Mouse (Mus musculus): ENCODE measurements around the gene Csf1. TPM values are rescaled to one million over a fixed set of nuclear protein-coding genes. Genes with fewer than 3 reads are reported as not detected.
A peak's percentile ranks its signal among the peaks of the same experiment; 100 is the strongest.

The Csf1 gene
- polyA plus RNA-seq, 1 experiment from 2014 or later, result 14.7 TPM

GRCm38 (mm10) chr3:107743107-107743506 is 17.2 kb downstream of the Csf1 start:
- no peak for DNase-seq (ENCODE audit: low spot score)
- ATAC-seq (ENCODE audit: low FRiP score, low TSS enrichment), result no peak
- 39% methylated on average over 3 of the region's 3 CpGs for WGBS

DNA sequence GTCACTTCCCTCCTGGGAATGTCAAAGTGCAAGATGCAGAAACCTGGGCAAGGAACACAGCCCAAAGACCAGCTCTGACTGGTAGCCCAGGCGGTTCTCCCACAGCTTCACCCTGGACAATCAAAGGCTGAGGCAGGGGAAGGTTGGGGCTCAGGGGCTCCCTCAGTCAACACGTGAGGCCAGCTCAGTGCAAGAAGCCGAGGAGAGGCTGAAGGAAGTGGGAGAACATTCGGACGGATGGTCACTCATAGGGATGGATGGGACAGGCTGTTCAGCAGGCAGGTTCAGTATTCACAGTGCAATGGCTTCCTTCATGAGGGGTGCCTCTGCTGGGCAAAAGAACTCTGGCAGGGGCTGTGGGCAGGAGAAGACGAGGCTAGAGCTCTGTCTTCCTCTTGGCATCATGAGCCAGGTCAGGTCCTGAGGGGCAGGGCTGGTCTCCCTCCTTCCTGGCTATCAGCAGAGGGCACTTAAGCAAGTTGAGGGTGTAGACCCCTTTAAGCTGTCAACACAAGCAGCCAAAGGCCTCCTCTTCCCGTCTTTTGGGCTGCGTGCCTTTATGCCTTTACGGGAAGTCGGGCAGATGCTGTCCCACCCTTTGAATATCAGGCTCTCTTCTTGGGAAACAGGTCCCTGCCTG is 18.1 kb downstream of the Csf1 start:
- Histone ChIP-seq H3K4me3 (ENCODE audit: low read depth, low read length) (no peak overlapping the region), H3K27ac (replicated peaks) (peak overlapping the region; percentile 78), H3K36me3 (ENCODE audit: control insufficient read depth, insufficient read depth, low read length) (peaks cover 25% of the 10 kb centered on the region), H3K9ac (ENCODE audit: low read length) (no peak overlapping the region), H3K9me3 (ENCODE audit: control insufficient read depth, low read length) (no peaks in the 10 kb centered on the region), H3K4me2 (replicated peaks; ENCODE audit: low read depth) (no peak overlapping the region), H3K4me1 (replicated peaks; ENCODE audit: control insufficient read depth, insufficient read depth) (peaks cover 12% of the 10 kb centered on the region), H3K27me3 (ENCODE audit: control insufficient read depth, insufficient read depth, low read length) (no peaks in the 10 kb centered on the region)
- 77% methylated on average over 10 of the region's 10 CpGs for WGBS
- TF ChIP-seq CTCF (IDR thresholded peaks at IDR 0.05; ENCODE audit: low read depth) (no peak), EP300 (optimal IDR thresholded peaks at IDR 0.05) (no peak)
- DNase-seq (ENCODE audit: low spot score) (no peak), ATAC-seq (ENCODE audit: low FRiP score, low TSS enrichment) (no peak)

More at GRCm38 (mm10) chr3:107743107-107743506, 17.2 kb downstream of the Csf1 start:
- Histone ChIP-seq H3K4me1 (replicated peaks; ENCODE audit: control insufficient read depth, insufficient read depth) (peaks cover 12% of the 10 kb centered on the region), H3K4me3 (ENCODE audit: low read depth, low read length) (no peak overlapping the region), H3K36me3 (ENCODE audit: control insufficient read depth, insufficient read depth, low read length) (peaks cover 25% of the 10 kb centered on the region), H3K9me3 (ENCODE audit: control insufficient read depth, low read length) (no peaks in the 10 kb centered on the region), H3K9ac (ENCODE audit: low read length) (no peak overlapping the region), H3K27me3 (ENCODE audit: control insufficient read depth, insufficient read depth, low read length) (no peaks in the 10 kb centered on the region), H3K27ac (replicated peaks) (no peak overlapping the region), H3K4me2 (replicated peaks; ENCODE audit: low read depth) (no peak overlapping the region)
- TF ChIP-seq CTCF (IDR thresholded peaks at IDR 0.05; ENCODE audit: low read depth), result no peak
- TF ChIP-seq EP300 (optimal IDR thresholded peaks at IDR 0.05), result no peak

- no peak for ATAC-seq (ENCODE audit: low FRiP score, low TSS enrichment)
- Histone ChIP-seq H3K36me3 (ENCODE audit: control insufficient read depth, insufficient read depth, low read length) (peaks cover 17% of the 10 kb centered on the region), H3K9me3 (ENCODE audit: control insufficient read depth, low read length) (no peaks in the 10 kb centered on the region), H3K4me1 (replicated peaks; ENCODE audit: control insufficient read depth, insufficient read depth) (peaks cover 12% of the 10 kb centered on the region), H3K4me3 (ENCODE audit: low read depth, low read length) (no peak overlapping the region), H3K9ac (ENCODE audit: low read length) (no peak overlapping the region), H3K4me2 (replicated peaks; ENCODE audit: low read depth) (no peak overlapping the region), H3K27me3 (ENCODE audit: control insufficient read depth, insufficient read depth, low read length) (no peaks in the 10 kb centered on the region), H3K27ac (replicated peaks) (peak overlapping the region; percentile 78)
- no peak for TF ChIP-seq EP300 (optimal IDR thresholded peaks at IDR 0.05)
- TF ChIP-seq CTCF (IDR thresholded peaks at IDR 0.05; ENCODE audit: low read depth), result no peak
- DNase-seq (ENCODE audit: low spot score), result no peak
Observed at GRCm38 (mm10) chr3:107741387-107741786, 18.9 kb downstream of the Csf1 start.

DNA sequence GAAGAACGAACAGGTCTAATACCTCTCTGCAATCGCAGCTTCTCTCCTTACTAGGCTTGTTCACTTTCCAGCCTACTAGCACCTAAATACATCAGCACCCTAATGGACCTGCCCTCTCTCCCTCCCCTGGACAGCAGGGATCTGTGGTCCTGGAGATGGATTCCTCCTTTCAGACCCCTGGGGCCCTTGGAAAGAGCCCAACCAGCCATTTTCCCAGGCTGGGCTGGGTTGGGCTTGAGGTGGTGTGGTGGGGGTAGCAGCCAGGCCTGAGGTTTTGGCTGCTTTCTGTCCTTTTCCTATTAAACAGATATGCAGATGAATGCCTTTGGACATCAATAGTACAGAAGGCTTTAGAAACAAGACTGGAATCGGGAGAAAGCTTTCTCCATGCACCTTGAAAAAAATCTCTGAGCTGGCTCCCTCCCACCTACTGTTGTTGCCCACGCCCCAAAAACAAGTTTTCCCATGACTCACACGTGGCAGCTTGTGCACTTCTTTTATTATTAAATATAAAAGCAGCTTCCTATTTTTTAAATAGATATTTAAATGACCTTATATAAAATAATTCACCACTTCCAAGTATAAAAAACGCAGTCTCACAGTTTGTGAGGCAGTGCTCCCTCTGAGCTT is 19.6 kb downstream of the Csf1 start:
- Histone ChIP-seq H3K4me1 (replicated peaks; ENCODE audit: control insufficient read depth, insufficient read depth) (peaks cover 12% of the 10 kb centered on the region), H3K27me3 (ENCODE audit: control insufficient read depth, insufficient read depth, low read length) (no peaks in the 10 kb centered on the region), H3K36me3 (ENCODE audit: control insufficient read depth, insufficient read depth, low read length) (peaks cover 10% of the 10 kb centered on the region), H3K4me3 (ENCODE audit: low read depth, low read length) (no peak overlapping the region), H3K4me2 (replicated peaks; ENCODE audit: low read depth) (no peak overlapping the region), H3K9ac (ENCODE audit: low read length) (no peak overlapping the region), H3K9me3 (ENCODE audit: control insufficient read depth, low read length) (no peaks in the 10 kb centered on the region), H3K27ac (replicated peaks) (peak overlapping the region; percentile 78)
- WGBS, result 9% methylated on average over 6 of the region's 6 CpGs
- ATAC-seq (ENCODE audit: low FRiP score, low TSS enrichment) (peak; percentile 74; the same call in 1 of the 2 replicates), DNase-seq (ENCODE audit: low spot score) (peak; percentile 71)
- TF ChIP-seq CTCF (IDR thresholded peaks at IDR 0.05; ENCODE audit: low read depth) (0 out of 2 replicates have a peak, but pooled peaks have one; percentile 3), EP300 (optimal IDR thresholded peaks at IDR 0.05) (no peak)

GRCm38 (mm10) chr3:107739966-107740365 is 20.3 kb downstream of the Csf1 start:
- DNase-seq (ENCODE audit: low spot score) (no peak), ATAC-seq (ENCODE audit: low FRiP score, low TSS enrichment) (0 out of 2 replicates have a peak, but pooled peaks have one; percentile 21)
- 54% methylated on average over 2 of the region's 2 CpGs for WGBS
- H3K9me3 ChIP-seq (ENCODE audit: control insufficient read depth, low read length), result no peaks in the 10 kb centered on the region
- peaks cover 12% of the 10 kb centered on the region for H3K4me1 ChIP-seq (replicated peaks; ENCODE audit: control insufficient read depth, insufficient read depth)
- H3K27me3 ChIP-seq (ENCODE audit: control insufficient read depth, insufficient read depth, low read length), result no peaks in the 10 kb centered on the region
- H3K4me2 ChIP-seq (replicated peaks; ENCODE audit: low read depth), result no peak overlapping the region
- H3K4me3 ChIP-seq (ENCODE audit: low read depth, low read length), result no peak overlapping the region
- H3K27ac ChIP-seq (replicated peaks), result peak overlapping the region; percentile 78
- H3K36me3 ChIP-seq (ENCODE audit: control insufficient read depth, insufficient read depth, low read length), result peaks cover 10% of the 10 kb centered on the region; the same call in 1 of the 2 replicates
- H3K9ac ChIP-seq (ENCODE audit: low read length), result no peak overlapping the region
- no peak for TF ChIP-seq EP300 (optimal IDR thresholded peaks at IDR 0.05)
- TF ChIP-seq CTCF (IDR thresholded peaks at IDR 0.05; ENCODE audit: low read depth), result no peak

- DNase-seq (ENCODE audit: low spot score), result no peak
- H3K27me3 ChIP-seq (ENCODE audit: control insufficient read depth, insufficient read depth, low read length), result no peaks in the 10 kb centered on the region
- TF ChIP-seq CTCF (IDR thresholded peaks at IDR 0.05; ENCODE audit: low read depth), result no peak
- no peak for TF ChIP-seq EP300 (optimal IDR thresholded peaks at IDR 0.05)
- no peak overlapping the region for H3K4me3 ChIP-seq (ENCODE audit: low read depth, low read length)
- ATAC-seq (ENCODE audit: low FRiP score, low TSS enrichment), result no peak
- no peaks in the 10 kb centered on the region for H3K9me3 ChIP-seq (ENCODE audit: control insufficient read depth, low read length)
- 67% methylated on average over 3 of the region's 3 CpGs for WGBS
- peak overlapping the region; percentile 78 for H3K27ac ChIP-seq (replicated peaks)
- peaks cover 10% of the 10 kb centered on the region; the same call in 1 of the 2 replicates for H3K36me3 ChIP-seq (ENCODE audit: control insufficient read depth, insufficient read depth, low read length)
- no peak overlapping the region for H3K9ac ChIP-seq (ENCODE audit: low read length)
- peaks cover 12% of the 10 kb centered on the region for H3K4me1 ChIP-seq (replicated peaks; ENCODE audit: control insufficient read depth, insufficient read depth)
- H3K4me2 ChIP-seq (replicated peaks; ENCODE audit: low read depth), result no peak overlapping the region
Observed at GRCm38 (mm10) chr3:107739456-107739855, 20.8 kb downstream of the Csf1 start.
